Mouse (Mus musculus) testis, adult 2 months (tissue): ENCODE data around the gene Pcsk4.

Experiments used
- CTCF ChIP-seq: fragments of 200-500 bp; IDR thresholded peaks from 2 replicates; pipeline ENCODE4 v1.5.1; 2012; ENCODE audit warnings: low read depth, mild to moderate bottlenecking, inconsistent platforms, low read length, moderate library complexity; ENCODE audit not compliant: control insufficient read depth, insufficient read depth, insufficient replicate concordance
- POLR2A ChIP-seq: fragments of 200-500 bp; IDR thresholded peaks from 2 replicates; pipeline ENCODE4 v1.6.1; 2012; ENCODE audit warnings: low read depth, mild to moderate bottlenecking, inconsistent platforms, low read length, moderate library complexity; ENCODE audit not compliant: control insufficient read depth

DNA sequence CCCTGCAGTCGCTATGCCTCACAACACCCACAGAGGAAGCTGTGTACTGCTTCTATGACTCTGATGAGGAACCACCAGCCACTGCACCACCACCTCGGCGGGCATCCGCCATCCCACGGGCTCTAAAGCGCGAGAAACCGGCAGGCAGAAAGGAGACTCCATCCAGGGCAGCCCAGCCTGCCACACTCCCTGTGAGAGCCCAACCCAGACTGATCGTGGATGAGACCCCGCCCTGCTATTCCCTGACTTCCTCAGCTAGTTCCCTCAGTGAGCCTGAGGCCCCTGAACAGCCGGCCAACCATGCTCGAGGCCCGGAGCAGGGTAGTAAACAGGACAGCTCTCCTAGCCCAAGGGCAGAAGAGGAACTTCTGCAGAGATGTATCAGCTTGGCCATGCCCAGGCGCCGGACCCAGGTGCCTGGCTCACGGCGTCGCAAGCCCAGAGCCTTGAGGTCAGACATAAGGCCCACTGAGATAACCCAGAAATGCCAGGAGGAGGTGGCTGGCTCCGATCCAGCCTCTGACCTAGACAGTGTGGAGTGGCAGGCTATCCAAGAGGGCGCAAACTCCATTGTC is 15.6 kb downstream of the Pcsk4 start:
- TF ChIP-seq CTCF (no peak), POLR2A (no peak)
